Mouse (Mus musculus) heart, postnatal 36 days (tissue): Measurements from ENCODE around the gene Pck1. TPM values are rescaled to one million over a fixed set of nuclear protein-coding genes. Genes with fewer than 3 reads are reported as not detected.

Experiments used
- DNase-seq, 2 experiments: peaks; one replicate each; pipeline ENCODE4 v3.0.0; 2021 to 2022
- intact Hi-C: fragments of 180-260 bp; cut with DNase I; formaldehyde crosslinking; loops from one replicate; pipeline ENCODE4 v1.15.1; 2025
- total RNA-seq, 2 experiments: library from RNA; stranded (reverse); gene quantifications; 2 replicates each; pipeline ENCODE4 v1.2.3; 2021

Gene Pck1
- total RNA-seq, 2 experiments from 2014 or later, result 3.3 to 26.2 TPM

DNA sequence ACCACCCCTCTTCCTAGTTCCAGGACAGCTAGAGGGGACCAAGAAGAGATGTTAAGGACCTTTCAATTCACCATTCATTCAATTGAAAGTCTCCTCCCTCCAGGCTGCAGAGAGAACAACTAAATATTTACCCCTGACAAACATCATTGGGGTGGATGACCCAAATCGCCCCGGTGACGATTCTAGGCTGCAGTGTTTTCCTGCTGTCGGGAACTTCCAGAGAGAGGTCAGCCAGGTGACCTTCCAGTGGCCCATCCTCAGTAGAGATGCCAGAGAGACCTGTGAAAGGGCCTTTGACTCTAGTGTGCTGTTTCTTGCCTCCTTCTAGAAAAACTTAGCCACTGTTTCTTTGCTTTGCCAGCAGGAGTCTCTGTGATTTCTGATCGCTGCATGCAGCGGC, 6.1 kb upstream of the Pck1 start:
- intact Hi-C loops, result no loop called here

DNA sequence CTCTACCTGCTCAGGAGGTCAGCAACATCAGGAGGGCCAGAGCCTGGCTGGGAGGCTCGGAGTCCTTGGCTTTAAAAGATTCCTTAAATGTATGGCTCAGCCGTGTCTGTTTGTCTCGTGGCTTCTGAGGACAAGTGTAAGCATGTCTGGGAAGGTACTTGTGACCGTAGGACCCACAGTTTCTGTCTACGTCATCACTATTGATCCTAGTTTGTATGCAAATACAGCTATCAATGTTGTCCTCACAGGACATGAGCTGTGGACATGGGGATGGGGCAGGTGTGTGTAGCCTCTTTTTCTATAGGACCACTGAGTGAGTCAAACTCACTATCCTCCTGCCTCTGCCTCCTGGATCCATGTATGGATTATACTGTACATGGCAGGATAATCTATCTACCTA, 4.8 kb upstream of the Pck1 start:
- intact Hi-C loops, result no loop called here
- DNase-seq, result no peak

More for the DNA sequence above, 6.1 kb upstream of the Pck1 start:
- DNase-seq, result no peak

DNA sequence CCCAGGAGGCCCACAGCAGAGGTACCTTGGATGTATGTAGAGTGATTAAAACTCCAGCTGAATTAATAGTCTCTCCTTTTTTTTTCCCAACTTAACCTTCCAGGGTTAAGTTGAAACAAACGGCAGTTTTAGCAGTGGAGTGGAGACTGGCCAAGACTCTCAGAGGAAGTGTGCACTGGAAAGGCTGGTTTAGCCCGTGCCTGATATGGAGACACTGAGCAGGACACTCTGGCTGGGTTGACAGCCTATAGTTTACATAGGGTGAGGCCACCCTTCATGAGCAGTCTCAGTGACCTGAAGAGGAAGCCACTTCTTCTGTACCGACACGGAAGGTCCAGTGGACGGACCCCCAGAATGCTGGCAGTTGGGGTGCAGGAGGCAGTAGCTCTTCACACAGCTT, 1.5 kb upstream of the Pck1 start:
- intact Hi-C loops, result no loop called here
- no peak for DNase-seq

DNA sequence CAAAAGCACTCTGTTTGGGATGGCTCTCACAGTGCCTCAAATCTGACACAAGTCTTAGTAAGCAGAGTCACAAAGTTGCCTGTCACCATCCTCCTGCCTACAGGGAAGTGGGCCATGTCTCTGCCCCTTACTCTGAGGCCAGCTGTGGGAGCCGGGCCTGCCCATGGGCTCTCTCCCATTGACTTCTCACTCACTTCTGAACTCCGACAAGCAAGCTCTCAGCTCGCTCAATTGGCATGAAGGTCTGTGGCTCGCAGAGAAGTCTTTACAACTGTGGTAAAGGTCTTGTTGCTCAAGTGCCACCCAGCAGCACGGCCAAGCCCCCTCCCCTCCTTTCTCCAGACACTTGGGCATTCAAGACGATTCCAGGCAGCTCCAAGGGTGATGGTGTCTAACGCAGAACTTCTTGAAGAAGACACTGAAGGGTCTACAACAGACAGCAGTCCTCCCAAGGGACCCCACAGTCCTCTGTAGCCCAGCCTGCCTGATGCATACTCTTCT, 1.0 kb upstream of the Pck1 start:
- intact Hi-C loops, result no loop called here
- no peak for DNase-seq

DNA sequence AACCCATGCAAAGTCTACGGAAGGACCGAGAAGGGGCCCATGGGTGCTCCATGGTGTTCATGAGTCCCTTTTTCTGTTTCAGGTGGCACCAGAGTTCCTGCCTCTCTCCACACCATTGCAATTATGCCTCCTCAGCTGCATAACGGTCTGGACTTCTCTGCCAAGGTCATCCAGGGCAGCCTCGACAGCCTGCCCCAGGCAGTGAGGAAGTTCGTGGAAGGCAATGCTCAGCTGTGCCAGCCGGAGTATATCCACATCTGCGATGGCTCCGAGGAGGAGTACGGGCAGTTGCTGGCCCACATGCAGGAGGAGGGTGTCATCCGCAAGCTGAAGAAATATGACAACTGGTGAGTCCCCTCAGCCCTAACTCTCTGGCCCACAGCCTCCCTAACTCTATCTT, 418 bp downstream of the Pck1 start:
- no peak for DNase-seq
- intact Hi-C loops, result no loop called here

DNA sequence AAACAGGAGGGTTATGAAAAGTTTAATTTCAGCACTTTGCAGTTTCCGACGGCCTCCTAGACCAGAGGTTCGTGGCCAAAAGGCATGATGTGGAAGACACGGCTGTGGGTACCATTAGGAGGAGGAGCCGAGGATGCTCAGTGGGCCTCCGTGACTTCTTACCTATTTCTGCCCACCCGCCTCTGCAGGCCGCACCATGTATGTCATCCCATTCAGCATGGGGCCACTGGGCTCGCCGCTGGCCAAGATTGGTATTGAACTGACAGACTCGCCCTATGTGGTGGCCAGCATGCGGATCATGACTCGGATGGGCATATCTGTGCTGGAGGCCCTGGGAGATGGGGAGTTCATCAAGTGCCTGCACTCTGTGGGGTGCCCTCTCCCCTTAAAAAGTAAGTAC, 1.7 kb downstream of the Pck1 start:
- intact Hi-C loops, result no loop called here
- no peak for DNase-seq

DNA sequence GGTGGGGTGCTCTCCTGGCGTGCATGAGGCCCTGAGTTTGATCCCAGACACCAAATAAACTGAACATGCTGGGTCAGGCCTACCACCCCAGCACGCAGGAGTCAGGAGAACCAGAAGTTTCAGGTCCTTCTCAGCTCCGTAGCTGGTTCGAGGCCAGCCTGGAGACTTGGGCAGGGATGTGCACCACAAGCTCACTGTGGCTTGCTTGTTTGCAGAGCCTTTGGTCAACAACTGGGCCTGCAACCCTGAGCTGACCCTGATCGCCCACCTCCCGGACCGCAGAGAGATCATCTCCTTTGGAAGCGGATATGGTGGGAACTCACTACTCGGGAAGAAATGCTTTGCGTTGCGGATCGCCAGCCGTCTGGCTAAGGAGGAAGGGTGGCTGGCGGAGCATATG, 2.1 kb downstream of the Pck1 start:
- DNase-seq, result no peak
- intact Hi-C loops, result no loop called here

DNA sequence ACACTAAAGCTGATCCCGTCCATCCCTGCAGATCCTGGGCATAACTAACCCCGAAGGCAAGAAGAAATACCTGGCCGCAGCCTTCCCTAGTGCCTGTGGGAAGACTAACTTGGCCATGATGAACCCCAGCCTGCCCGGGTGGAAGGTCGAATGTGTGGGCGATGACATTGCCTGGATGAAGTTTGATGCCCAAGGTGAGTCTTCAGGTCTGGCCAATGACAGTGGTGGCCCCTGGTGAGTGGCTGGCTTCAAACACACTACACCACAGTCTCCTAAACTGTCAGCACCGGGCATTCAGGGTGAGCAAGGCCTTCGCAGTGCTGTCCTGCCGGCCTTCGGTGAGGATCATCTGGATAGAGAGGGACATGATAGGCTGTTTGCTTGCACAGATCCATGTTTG, 3.1 kb downstream of the Pck1 start:
- DNase-seq, result no peak
- intact Hi-C loops, result no loop called here

DNA sequence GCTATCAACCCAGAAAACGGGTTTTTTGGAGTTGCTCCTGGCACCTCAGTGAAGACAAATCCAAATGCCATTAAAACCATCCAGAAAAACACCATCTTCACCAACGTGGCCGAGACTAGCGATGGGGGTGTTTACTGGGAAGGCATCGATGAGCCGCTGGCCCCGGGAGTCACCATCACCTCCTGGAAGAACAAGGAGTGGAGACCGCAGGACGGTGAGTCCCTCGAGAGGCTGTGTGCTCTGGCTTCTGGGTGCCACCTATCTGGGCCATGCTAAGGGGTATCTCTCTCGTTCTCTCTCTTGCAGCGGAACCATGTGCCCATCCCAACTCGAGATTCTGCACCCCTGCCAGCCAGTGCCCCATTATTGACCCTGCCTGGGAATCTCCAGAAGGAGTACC, 4.1 kb downstream of the Pck1 start:
- intact Hi-C loops, result no loop called here
- no peak for DNase-seq

DNA sequence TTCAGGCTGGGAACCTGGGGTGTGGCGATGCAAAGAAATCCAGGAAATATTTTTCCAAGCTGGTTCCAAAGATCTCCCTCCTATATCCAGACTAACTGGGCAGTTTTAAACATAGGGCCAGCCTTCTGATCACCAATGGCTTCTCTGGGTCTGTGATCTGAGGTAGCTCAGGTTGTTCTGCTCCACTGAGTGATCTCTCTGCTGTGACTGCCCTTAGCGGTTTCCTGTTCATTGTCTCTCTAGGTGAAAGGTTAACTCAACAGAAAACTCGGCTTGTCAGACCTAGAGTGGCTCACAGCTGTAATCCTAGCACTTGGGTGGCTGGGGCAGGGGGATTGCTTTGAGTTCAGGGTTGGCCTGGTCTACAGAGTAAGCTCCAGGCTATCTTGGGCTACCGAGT, 4.5 kb downstream of the Pck1 start:
- intact Hi-C loops, result no loop called here
- DNase-seq, result no peak

DNA sequence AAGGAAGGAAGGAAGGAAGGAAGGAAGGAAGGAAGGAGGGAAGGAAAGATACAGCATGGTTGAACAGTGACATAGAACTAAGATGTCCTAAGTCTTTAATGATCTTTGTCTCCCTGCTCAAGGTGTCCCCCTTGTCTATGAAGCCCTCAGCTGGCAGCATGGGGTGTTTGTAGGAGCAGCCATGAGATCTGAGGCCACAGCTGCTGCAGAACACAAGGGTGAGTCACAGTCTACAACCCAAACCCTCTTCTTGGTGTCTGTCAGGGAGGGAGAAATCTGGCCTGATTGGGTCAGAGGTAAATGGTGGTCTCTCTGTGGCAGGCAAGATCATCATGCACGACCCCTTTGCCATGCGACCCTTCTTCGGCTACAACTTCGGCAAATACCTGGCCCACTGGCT, 5.0 kb downstream of the Pck1 start:
- DNase-seq, result no peak
- intact Hi-C loops, result no loop called here

DNA sequence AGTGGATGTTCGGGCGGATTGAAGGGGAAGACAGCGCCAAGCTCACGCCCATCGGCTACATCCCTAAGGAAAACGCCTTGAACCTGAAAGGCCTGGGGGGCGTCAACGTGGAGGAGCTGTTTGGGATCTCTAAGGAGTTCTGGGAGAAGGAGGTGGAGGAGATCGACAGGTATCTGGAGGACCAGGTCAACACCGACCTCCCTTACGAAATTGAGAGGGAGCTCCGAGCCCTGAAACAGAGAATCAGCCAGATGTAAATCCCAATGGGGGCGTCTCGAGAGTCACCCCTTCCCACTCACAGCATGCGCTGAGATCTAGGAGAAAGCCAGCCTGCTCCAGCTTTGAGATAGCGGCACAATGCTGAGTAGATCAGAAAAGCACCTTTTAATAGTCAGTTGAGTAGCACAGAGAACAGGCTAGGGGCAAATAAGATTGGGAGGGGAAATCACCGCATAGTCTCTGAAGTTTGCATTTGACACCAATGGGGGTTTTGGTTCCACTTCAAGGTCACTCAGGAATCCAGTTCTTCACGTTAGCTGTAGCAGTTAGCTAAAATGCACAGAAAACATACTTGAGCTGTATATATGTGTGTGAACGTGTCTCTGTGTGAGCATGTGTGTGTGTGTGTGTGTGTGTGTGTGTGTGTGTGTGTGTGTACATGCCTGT, 5.7 kb downstream of the Pck1 start:
- no peak for DNase-seq
- intact Hi-C loops, result no loop called here

DNA sequence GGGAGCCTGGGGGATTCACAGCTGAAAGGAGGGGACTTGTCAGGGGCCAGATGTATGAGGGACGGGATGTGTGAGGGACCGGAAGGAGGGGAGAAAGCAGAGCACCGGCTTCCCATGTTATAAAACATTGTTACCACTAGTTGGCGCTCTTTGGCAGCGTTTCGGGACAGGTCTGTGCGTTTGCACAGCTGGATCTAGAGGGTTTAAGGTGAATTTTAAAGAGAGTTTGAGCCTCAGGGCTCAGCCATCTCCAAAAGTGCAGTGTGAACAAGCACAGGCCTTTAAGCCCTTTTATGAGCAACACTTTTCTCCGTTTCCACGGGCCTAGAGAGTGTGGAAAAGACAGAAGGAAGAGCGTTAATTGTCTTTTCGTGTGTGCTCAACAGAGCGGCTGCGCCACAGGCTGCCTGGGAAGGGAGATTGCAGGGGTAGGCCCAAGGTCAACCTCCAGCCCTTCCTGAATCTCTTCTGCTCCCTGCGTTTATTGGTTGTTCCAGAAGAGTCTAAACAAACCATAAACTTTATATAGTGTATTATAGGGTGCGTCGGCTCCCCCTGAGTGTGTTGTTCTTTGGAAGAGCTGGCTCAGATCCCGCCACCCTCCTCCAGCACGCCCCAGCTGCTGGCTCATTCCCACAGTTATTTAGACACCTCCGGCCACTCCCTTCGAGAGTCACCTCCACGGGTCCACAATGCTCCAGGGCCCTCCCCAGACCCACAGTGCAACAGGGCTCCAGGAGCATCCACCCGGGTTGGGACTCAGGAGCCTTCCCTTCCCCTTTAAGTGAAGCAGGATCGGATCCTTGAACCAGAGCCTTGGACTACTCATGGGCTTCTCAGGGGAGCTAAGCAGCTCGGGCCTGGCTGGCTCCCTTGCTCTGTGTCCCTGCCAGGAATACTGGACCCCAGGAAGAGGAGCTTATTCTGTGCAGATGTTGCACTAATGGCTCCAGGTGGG, 6.8 kb downstream of the Pck1 start:
- peak; percentile 51 to 62 for DNase-seq
- intact Hi-C loops, result no loop called here

DNA sequence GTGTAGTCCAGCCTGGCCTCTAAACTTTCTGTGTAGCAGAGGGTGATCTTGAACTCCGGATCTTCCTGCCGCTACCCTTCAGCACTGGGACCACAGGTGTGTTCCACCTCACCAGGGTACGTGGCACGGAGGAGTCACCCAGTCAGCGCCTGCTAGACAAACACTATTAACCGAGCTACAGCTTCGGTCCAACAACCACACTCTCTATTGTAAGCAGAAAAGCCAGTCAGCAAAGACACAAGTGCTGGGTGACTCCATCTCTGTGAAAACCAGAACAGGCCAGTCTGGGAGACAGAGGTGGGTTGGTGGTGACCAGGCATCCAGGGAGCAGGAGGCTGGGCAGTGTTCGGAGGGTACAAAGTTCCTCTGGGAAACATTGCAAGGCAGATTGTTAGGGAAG, 10.5 kb downstream of the Pck1 start:
- intact Hi-C loops, result no loop called here
- no peak for DNase-seq

DNA sequence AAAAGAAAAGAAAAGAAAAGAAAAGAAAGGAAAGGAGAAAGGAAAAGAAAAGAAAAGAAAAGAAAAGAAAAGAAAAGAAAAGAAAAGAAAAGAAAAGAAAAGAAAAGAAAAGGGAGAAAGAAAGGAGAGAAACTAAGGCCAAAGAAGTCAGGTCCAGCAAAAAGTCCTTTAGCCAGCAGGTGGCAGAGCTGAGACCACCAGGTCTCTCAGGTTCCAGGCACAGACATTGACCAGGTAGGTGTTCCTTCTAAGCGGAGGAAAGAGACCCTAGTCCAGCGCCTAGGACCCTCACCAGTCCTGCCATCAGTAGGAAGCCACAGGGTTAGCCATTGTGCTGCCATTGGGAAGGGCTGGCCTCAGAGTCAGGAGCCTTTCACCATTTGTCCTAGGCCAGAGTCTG, 11.5 kb downstream of the Pck1 start:
- peak in 1 of 2 experiments; percentile 44 for DNase-seq
- intact Hi-C loops, result no loop called here

DNA sequence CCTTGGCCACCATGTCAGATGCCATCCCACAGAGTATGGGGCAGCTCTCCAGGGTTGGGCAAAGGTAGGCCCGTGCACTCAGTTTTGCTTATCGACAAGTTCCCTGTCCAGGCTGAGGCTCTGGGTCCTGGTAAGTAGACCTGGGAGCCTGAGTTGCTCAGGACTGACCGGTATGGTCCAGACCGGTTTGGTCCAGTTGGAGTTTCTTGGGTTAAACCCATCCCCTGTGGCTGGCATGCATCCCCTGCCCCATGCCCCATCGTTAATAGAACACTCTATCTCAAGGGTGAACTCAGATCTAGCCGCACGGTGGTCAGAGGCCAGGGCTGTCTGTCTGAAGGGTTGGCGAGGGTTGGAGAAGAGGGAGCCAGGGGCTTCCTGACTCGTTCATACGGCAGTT, 12.1 kb downstream of the Pck1 start:
- intact Hi-C loops, result loop anchor here (1.0 kb wide), 1 partner anchor 19 kb away; no protein-coding TSS in a partner anchor

DNA sequence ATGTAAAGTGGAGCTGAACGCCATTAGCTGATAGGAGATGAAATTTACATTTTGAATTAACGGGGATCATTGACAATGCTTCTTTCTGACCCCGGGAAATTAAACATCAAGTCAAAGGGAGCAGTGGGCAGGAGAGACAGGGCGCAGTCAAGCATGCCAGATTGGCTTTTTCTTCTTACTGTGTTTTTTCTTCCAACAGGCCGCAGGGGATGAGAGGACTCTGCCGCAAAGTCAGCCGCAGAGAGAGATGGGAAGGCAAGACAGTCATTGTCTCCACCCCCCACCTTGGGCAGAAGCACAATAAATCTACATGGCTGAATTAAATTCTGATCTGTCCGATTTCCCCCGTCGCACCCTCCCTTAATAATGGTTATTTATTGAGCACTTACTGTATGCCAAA, 12.5 kb downstream of the Pck1 start:
- intact Hi-C loops, result loop anchor here (1.0 kb wide), 1 partner anchor 19 kb away; no protein-coding TSS in a partner anchor
- no peak for DNase-seq

More for the DNA sequence above, 12.1 kb downstream of the Pck1 start:
- DNase-seq, result no peak

DNA sequence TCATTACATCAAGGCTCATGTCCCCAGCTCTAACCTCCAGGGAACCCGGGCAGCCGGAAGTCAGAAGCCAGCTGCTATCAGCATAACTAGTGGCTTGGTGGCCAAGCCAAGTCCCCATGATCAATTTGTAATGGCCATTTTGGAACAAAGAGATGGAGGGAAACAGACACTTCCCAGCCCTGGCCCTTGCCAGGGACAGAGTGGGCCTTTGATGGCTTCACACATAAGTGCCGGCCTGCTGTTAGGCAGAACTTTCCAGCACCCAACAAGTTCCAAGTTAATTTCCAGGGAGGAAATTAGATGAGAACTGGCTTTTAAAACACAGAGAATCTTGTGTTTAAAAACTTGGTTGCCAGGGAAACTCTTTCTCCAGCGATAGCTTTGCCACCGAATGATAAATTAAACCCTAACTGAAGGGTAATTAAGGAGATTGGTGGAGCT, 15.6 kb downstream of the Pck1 start:
- intact Hi-C loops, result no loop called here
- peak in 1 of 2 experiments; percentile 44 for DNase-seq

DNA sequence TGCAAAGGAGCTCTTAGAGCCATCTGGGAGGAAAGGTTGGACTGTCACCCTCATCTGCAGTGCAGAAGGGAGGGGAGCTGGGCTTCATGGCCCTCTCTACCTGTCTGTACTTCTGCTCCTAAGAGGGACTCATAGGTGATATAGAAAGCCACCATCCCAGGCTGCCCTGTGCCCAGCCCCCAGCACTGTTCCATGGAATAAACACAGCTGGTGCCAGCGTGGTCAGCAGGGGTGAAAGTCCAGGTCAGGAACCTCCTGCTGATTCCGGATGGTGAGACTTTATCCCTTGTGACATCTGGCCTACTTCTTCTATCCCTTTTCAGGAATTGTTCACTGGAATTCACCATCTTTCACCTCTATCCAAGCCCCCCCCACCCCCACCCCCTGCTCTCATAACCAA, 17.2 kb downstream of the Pck1 start:
- intact Hi-C loops, result no loop called here
- no peak for DNase-seq

DNA sequence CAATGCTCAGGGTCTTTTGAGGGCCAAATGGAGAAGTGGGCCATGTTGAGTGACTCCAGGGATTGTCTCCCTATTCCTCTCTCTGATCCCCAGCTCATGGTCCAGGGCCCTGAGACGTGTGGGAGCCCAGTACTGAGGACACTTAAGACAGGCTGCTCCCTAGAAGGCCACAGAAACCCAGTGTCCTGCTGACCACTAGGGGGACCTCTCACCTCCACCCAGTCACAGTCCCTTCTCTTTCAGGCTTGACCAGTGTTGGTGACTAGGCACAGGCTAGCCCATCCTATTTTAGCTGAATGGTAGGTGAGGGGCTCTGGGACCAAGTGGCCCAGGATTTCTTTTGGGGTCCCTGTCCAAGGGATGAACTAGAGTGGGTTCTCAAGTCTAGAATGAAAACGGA, 17.9 kb downstream of the Pck1 start:
- intact Hi-C loops, result no loop called here

DNA sequence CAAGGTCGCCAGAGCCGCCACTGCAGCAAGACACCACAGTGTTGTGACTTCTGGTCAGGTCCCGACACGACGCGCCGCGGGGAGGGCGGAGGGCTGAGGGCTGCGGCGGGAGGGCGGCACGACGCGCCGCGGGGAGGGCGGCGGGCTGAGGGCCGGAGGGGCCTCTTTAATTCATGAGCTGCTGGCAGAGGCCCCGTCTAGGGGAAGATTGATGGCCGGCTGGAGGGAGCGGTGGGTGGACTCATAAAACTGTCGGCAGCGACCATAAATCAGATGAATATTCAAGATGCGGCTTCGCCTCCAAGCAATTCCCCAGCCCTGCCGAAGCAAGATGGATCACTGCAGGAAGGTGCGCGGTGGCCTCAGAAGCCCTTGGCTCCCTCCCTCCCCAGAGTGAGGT, 18.6 kb downstream of the Pck1 start:
- intact Hi-C loops, result no loop called here
- DNase-seq, result no peak

More for the DNA sequence above, 17.9 kb downstream of the Pck1 start:
- DNase-seq, result no peak

DNA sequence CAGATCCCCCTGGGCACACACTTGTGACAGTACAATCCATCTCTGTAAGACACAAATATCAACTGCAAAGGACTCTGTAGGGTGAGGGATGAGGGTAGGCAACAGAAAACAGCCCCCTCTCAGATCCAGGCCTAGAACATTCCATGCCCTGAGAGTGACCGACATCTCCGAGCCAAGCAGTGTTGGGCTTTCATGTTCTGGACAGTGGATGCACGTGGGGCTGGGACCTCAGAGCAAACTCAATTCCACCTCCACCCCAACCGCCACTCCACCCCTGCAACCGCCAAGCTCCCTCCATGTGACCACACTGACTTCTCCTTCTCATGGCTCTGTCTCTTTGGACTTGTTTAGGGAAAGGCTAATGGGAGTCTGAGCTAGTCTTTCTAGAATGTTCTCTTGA, 19.1 kb downstream of the Pck1 start:
- no peak for DNase-seq
- intact Hi-C loops, result no loop called here
